Mouse (Mus musculus) thymus, postnatal 25 days (tissue): ENCODE data around the gene Rhoc.
"Not testable (repeated sequence)": the region's sequence is repeated elsewhere in the genome, so short reads cannot be mapped to it uniquely, and the experiment has no call there.

Experiments
- DNase-seq: peaks from one replicate; pipeline ENCODE4 v3.0.0; 2022

The Rhoc gene

DNA sequence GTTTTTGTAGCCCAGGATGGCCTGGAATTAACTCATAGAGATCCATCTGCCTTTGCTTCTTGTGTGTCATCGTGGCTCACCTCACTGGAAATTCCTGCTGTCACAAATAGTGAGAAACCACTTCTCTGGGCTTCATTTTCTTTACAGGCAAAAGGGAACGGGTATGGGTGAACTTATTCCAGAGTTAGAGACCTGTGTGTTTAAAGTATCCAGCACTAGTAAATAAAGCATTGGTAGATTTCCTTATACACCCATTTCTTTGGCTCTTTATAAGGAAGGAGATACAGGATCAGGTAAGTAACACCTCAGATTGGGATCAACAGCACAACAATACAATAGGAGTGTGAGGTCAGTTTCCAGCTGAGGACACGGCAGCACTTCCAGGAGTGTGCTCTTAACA lies at the start of gene Rhoc:
Gene Rhoc (plus strand): TSS at position 301 of the 400 bp plus-strand sequence.
- no peak for DNase-seq

DNA sequence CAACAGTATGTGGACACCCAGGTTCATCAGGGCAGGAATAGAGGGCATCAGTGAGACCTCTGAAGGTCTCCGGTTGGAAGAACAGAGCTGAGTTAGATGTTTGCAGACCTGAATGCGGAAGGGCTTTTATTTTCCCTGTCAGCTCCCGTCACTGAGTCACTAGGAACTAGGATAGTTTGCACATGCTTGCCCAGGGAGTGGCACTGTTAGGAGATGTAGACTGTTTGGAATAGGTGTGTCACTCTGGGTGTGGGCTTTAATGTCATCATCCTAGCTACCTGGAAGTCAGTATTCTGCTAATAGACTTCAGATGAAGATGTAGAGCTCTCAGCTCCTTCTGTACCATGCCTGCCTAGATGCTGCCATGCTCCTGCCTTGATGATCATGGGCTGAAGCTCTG lies 46.2 kb upstream of the Rhoc start:
- no peak for DNase-seq

- no peak for DNase-seq
Observed at GRCm38 (mm10) chr3:104743161-104743560, 45.0 kb upstream of the Rhoc start.

DNA sequence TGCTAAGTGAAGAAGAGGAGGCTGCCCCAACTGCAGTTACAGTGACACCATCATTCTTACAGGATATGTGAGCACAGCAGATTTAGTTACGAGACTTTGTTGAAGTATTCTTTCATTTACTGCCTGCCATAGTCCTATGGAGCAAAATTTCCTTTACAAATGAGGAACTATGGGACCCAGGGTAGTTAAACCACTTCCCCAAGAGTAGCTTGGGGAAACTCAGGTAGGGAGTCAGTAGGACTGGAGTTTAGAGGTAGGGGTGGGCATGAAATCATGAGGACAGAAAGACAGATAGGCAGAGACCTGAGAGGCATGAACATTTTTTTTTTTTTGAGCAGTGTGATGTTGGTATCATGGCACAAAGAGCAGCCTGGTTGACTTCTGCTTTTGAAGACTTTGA lies 44.3 kb upstream of the Rhoc start:
- DNase-seq: no peak

DNA sequence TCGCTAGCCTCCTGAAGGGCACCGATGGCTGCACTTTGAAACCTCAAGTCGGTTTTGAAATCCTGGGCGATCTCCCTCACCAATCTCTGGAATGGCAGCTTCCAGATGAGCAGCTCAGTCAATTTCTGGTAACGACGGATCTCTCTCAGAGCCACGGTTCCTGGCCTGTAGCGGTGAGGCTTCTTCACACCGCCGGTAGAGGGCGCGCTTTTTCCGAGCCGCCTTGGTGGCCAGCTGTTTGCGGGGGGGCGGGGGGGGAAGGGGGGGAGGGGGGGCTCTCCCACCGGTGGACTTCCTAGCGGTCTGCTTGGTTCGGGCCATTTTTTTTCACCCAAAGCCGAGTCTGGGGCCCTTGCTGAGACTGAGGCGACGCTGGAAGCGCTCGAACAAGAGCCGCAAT lies 35.3 kb upstream of the Rhoc start:
- DNase-seq: peak; percentile 22

DNA sequence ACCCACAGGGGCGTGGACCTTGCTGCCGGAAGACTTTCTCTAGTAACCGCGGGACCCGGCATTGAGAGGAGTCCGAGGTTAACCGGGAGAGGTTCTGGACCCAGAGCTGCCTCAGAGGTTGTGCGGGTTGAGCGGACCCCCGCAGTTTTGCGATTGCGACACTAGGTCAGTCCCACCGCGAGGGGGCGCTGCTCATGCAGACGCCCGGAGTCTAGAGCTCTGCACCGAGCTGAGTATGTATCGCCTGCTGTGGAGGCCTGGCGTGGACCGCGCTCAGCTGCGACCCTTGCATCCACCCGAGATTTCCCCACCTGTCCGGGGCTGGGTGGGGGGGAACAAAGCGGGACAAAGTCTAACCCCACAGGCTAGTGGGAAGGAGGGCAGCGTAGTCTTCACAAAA lies 29.8 kb upstream of the Rhoc start:
- DNase-seq: peak; percentile 65

DNA sequence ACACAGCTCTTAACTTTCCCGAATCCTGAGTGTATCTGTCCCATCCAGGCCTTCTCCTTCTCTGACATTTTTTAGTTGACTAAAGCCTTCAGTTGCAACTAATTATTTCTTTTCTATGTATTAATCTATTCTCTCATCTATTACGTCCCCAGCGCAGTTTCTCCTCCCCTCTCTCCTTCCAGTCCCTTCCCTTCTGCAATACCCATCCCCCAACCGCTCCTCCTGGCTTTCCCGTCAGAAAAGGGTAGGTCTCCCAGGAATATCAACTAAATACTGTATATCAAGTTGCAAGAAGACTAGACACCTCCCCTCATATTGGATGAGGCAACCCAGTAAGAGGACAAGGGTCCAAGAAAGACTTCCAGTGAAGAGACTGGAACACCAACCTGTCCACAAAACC lies 29.3 kb upstream of the Rhoc start:
- DNase-seq: no peak

DNA sequence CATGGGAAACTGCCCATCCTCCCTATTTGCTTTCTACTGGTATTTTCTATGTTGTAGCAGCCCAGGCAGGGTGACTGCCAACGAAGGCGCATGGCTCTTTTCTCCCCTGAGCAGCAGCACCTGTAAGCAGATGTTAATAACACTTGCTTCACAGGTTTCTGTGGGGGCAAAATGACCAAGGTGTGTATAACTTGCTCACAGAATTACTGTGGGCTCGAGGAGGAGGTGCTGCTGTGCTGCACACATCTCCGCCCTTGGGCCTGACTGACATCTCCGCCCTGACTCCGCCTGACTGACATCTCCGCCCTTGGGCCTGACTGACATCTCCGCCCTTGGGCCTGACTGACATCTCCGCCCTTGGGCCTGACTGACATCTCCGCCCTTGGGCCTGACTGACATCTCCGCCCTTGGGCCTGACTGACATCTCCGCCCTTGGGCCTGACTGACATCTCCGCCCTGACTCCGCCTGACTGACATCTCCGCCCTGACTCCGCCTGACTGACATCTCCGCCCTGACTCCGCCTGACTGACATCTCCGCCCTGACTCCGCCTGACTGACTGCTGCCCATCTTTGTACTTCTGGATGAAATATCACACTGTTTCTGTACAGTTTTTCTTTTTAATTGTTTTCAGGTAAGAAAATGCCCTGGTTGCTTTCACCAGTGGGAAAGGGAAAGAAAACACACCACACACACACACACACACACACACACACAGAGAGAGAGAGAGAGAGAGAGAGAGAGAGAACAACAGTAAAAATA lies 25.9 kb upstream of the Rhoc start:
- not testable (repeated sequence) for DNase-seq

GRCm38 (mm10) chr3:104765021-104765420 lies 23.2 kb upstream of the Rhoc start:
- DNase-seq: no peak

GRCm38 (mm10) chr3:104767141-104767540 lies 21.0 kb upstream of the Rhoc start:
- DNase-seq: no peak

DNA sequence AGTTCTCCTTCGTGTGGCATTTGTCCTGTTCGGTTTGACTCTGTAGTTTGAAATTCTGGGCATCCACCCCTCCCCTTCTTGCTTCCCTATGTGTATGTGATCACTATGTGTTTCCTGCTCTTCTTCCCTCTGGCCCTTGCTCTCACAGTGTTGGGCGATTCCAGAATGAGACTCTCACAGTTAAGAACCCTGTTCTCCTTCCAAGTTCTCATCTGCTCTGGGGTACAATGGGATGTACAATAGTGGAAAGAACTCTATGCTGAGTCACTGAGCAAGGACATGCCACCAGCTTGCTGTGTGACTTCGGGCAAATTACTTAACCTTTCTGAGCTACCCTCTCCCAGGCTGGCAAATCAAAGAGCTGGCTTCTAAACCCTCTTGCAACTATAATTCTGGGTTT lies 20.5 kb upstream of the Rhoc start:
- no peak for DNase-seq

DNA sequence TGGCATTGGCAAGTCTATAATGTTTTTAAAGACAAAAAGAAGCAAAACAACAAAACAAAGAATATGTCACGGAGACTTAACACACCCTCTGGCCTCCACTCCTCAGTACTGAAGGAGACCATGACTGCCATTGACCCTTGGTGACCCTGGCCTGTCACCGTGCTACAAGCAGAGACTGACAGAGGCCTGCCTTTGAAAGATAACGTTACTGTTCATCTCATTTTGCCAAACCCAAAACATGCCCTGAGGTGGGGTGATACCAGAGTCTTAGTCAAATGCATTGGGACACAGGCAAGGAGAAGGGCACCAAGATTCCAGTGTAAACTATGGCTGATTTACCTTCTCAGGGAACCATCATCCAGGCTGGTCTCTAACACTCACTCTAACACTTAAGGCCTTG lies 19.0 kb upstream of the Rhoc start:
- no peak for DNase-seq

DNA sequence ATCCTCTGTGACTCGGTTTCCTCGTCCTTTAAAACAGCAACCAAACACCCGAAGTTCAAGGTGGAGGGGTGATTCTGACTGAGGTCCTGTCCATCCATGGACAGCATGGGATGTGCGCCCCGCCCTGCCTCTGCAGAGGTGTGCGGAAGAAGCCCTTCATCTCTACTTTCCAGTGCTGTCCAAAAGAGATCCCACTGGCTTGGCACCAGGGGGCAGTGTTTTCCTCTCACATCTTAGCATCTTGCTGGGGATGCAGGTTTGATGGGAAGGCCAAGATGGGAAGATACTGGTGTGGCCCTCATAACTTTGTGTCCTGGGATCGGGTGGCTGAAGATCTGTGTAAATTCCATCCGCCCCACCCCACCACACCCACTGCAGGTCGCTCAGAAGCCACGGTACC lies 18.1 kb upstream of the Rhoc start:
- peak; percentile 43 for DNase-seq

DNA sequence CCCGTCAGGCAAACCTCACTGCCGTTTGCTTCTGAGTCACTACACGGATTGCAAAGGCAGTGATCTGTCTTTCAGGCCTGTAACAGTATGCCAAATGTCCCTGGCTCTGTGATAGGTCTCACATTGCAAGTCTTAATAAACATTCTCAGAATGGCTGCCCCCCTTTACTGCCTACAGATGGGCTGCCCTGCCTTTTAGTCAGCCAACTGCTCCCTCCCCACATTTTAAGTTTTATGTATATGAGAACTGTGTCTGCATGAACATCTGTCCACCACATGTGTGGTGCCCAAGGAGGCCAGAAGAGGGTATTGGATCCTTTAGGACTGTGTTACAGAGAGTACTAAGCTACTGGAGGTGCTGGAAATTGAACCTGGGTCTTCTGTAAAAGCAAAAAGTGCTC lies 17.3 kb upstream of the Rhoc start:
- no peak for DNase-seq

- DNase-seq: peak; percentile 34
Observed at GRCm38 (mm10) chr3:104771460-104771859, 16.7 kb upstream of the Rhoc start.

DNA sequence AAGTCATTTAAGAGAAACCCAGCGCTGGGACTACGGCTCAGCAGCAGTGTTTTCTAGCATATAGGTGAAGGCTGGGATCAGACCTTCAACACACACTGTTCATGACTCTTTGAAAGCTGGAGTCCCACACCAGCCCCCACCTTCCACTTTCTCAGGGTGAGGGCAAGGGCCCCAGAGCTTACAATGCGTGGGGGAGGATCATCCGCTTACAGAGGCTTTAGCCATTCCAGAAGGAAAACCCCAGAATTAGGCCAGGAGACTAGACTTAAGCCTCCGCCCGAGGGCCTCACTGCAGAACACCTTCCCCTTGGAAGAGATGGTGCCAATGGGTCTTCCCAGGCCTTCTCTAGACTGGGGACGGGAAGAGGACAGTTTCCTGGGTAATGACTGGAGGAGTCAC lies 14.9 kb upstream of the Rhoc start:
- no peak for DNase-seq

DNA sequence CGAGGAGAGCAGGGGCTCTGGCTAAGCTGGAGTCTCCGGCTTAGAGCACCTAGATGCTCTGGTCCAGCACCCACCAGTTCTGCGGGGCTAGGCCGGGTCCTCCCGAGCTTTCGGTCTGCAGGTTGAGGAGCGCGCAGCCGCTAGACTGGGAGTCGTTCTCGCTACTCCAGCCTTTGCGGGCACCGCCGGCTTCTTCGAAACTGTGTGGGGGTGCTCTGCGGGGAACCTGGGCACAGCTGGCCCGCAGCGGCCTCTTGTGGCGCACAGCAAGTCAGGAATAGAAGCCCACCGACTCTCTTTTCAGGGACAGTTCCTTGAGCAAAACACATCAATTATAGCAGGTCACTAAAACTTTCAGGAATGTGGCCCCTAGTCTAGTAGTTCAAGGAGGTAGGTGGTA lies 10.8 kb upstream of the Rhoc start:
- DNase-seq: peak; percentile 49

DNA sequence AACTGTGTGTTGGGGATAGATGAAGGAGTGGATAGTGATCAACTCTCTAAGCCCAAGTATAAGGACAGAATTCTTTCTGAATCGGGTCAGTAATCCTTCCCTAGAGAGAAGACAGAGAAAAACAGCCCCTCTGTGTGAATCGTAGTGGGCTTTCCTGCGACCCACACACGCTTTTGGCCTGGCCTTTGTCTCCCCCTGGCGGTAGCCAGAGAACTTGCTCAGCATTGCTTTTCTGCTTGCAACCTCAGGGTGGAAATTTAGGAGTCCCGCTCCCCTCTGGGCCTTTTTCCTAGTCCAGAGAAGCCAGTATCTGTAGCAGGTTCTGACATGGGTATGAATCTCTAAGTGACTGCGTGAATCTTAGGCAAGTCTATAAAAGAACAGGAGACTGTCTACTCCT lies 8.2 kb upstream of the Rhoc start:
- DNase-seq: peak; percentile 74

GRCm38 (mm10) chr3:104780561-104781420 lies 7.4 kb upstream of the Rhoc start, which contains the start of gene Ppm1j:
TSS of gene Ppm1j (plus strand) at chr3:104781056.
- DNase-seq: peak; percentile 58

DNA sequence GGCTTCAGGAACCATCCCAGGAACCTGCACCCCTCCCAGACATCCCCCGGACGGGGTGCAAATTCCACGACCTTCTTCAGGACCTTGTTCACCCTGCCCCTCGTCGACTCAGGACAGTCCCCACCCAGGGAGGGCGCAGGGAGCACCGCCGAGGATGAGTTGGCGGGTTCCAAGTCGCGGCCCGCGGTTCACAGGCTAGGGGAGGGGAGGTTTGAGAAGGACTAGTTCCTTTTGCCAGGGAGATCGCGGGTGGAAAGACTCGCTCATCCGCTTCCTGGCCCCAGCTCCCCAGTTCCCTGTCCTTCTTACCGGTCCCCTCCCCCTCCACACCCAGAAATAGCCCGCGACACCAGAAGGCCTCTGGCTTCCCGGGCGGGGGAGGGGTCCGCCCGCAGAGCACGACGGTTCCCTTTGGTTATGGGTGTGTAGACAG lies 6.7 kb upstream of the Rhoc start, which contains the start of gene Fam19a3:
Gene Fam19a3 (minus strand): TSS at position 370 of the 433 bp plus-strand sequence.
- DNase-seq: peak; percentile 41

DNA sequence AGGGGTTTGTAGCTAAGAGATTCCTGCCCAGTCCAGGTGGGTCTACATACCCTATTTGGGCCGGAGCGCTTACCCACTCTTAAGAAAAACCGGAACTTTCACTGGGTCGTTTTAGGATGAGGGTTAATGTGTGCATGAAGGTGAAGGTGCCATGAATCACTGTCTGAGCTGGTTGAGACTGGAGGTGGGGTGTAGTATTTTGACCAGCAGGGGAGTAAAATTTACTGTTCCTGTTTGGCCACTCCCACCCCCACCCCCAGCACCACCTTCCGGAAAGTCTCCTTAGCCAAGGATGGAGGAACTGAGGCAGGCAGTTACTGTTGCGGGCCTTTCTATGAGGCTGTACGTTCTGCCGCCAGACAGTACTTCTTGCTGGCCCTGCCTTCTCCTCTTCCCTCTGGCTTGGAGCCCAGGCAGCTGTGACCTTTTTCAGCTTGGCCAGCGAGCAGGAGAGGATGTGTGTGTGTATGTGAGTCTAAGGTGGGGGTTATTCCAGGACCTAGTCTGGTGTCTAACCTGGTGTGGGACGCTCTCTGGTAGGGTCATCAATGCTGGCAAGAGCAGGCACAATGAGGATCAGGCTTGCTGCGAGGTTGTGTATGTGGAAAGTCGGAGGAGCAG lies 6.0 kb upstream of the Rhoc start:
- DNase-seq: no peak

DNA sequence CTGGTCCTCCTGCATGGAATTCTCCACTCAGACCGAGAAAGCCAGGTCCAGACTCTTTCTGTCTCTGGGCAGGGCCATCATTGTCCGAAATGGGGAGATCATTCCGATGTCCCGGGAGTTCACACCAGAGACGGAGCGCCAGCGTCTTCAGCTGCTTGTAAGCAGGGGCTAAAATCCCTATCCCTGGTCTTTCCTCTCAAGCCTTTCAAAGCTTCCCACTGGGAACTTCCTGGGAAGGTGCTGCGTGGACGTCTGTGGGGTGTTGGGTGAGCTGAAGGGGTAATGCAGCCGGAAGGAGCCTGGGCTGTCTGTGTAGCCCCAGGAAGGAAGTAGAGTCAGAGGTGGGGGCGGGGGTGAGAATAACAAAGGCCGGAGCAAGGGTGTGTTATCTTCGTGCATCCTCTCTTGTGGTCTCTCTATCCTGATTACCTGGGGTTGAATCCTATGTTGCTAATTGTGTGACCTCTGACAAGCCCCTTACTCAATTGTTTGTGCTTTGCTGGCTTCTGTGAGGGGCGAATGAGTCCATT lies 4.1 kb upstream of the Rhoc start:
- DNase-seq: no peak

DNA sequence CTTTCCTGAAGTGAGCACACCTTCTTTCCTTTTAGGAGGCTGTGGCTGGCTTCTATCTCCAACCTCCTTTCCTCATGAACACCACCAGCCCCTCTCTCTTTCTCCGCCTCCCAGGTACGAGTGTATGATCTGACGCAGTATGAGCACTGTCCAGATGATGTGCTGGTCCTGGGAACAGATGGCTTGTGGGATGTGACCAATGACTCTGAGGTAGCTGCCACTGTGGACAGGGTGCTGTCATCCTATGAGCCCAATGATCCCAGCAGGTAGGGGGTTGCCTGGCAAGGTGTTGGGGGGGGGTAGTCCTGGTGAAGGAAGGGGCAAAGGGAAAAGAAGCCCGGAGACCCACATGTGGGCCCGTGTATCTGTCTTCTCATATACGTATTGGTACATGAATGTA lies 2.9 kb upstream of the Rhoc start:
- no peak for DNase-seq
